Mouse (Mus musculus): ENCODE measurements around the gene Perm1. TPM values are rescaled to one million over a fixed set of nuclear protein-coding genes. Genes with fewer than 3 reads are reported as not detected.

Gene Perm1
- polyA plus RNA-seq, 1 experiment = 5.6 TPM

DNA sequence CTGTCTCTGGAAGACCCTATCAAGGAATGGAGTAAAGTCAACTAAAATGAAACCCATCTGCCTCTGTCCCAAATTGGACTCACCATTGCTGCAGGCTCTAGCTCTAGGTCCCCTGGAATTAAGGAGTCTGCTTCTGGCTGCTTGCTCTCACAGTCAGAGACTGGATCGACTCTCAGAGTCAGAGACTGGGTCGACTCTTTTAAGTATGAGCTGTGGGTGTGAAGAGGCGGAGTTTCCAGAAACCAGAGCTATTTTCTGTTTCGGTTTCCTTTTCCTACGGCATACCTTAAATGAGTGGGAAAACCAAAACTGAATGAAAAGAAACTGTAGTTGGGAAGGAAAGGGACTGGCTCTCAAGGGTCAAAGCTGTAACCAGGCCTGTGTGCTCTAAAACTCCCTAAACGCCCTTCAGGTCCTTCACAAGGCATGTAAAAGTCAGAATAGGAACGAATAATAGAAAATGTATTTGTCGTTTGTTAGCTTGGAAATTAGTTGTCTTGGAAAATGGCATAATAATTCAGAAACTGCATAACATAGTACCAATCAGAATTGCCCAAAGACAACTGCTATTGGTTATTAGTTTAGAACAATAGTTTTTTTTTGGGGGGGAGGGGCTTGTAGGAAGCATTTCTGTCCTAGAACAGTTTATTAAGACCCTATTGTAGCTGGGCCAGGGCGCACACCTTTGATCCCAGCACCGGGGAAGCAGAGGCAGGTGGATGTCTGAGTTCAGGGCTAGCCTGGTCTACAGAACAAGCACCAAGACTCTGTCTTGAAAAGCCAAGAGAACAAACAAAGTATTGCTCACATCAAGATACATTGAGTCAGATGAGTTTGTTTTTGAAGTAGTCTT, 14.8 kb upstream of the Perm1 start, which contains the start of gene Isg15:
Isg15 (minus strand) TSS at position 196 of the 853 bp plus-strand sequence.
- WGBS = 42% methylated on average over 10 of the region's 10 CpGs
- H3K27me3 ChIP-seq (replicated peaks; ENCODE audit: control insufficient read depth, insufficient read depth, low read length) = no peaks in the 10 kb centered on the region
- peak within 1 kb of the TSS; percentile 66; the same call in 1 of the 2 replicates for H3K27ac ChIP-seq (ENCODE audit: insufficient read depth, low read depth, low read length)
- no peak for TF ChIP-seq POLR2A (IDR thresholded peaks at IDR 0.05; ENCODE audit: low read depth, low read length)
- no peak for TF ChIP-seq CTCF (conservative IDR thresholded peaks at IDR 0.05; ENCODE audit: insufficient read depth, insufficient read length, low read depth, low read length)
- peak; percentile 64 for DNase-seq
- H3K4me3 ChIP-seq (ENCODE audit: insufficient read depth, low read depth, low read length) = peak within 1 kb of the TSS; percentile 40
- peaks cover 4% of the 10 kb centered on the region for H3K4me1 ChIP-seq (ENCODE audit: control insufficient read depth, insufficient read depth, low read length)
- no peaks in the 10 kb centered on the region for H3K36me3 ChIP-seq (ENCODE audit: control insufficient read depth, insufficient read depth, low read length)

- Histone ChIP-seq H3K36me3 (ENCODE audit: control insufficient read depth, insufficient read depth, low read length) (no peaks in the 10 kb centered on the region), H3K27ac (ENCODE audit: insufficient read depth, low read depth, low read length) (peak overlapping the region; percentile 12; the same call in 1 of the 2 replicates), H3K4me3 (ENCODE audit: insufficient read depth, low read depth, low read length) (peak overlapping the region; percentile 79), H3K4me1 (ENCODE audit: control insufficient read depth, insufficient read depth, low read length) (0 out of 2 replicates have a peak, but pooled peaks cover 2% of the 10 kb centered on the region), H3K27me3 (replicated peaks; ENCODE audit: control insufficient read depth, insufficient read depth, low read length) (no peaks in the 10 kb centered on the region)
- WGBS = 47% methylated on average over 12 of the region's 12 CpGs
- TF ChIP-seq CTCF (conservative IDR thresholded peaks at IDR 0.05; ENCODE audit: insufficient read depth, insufficient read length, low read depth, low read length) (no peak), POLR2A (IDR thresholded peaks at IDR 0.05; ENCODE audit: low read depth, low read length) (no peak)
- no peak for DNase-seq
Observed at GRCm38 (mm10) chr4:156202462-156202893, 13.2 kb upstream of the Perm1 start.

GRCm38 (mm10) chr4:156203001-156203412, 12.7 kb upstream of the Perm1 start, which contains the start of gene AW011738:
AW011738 (plus strand) TSS chr4:156203304.
- H3K4me1 ChIP-seq (ENCODE audit: control insufficient read depth, insufficient read depth, low read length) = 0 out of 2 replicates have a peak, but pooled peaks cover 2% of the 10 kb centered on the region
- no peaks in the 10 kb centered on the region for H3K36me3 ChIP-seq (ENCODE audit: control insufficient read depth, insufficient read depth, low read length)
- peak; percentile 82 for DNase-seq
- under 1% methylated on average over 39 of the region's 39 CpGs for WGBS
- no peaks in the 10 kb centered on the region for H3K27me3 ChIP-seq (replicated peaks; ENCODE audit: control insufficient read depth, insufficient read depth, low read length)
- TF ChIP-seq POLR2A (IDR thresholded peaks at IDR 0.05; ENCODE audit: low read depth, low read length) (no peak), CTCF (conservative IDR thresholded peaks at IDR 0.05; ENCODE audit: insufficient read depth, insufficient read length, low read depth, low read length) (no peak)
- peak within 1 kb of the TSS; percentile 79 for H3K4me3 ChIP-seq (ENCODE audit: insufficient read depth, low read depth, low read length)
- H3K27ac ChIP-seq (ENCODE audit: insufficient read depth, low read depth, low read length) = peak within 1 kb of the TSS; percentile 75

DNA sequence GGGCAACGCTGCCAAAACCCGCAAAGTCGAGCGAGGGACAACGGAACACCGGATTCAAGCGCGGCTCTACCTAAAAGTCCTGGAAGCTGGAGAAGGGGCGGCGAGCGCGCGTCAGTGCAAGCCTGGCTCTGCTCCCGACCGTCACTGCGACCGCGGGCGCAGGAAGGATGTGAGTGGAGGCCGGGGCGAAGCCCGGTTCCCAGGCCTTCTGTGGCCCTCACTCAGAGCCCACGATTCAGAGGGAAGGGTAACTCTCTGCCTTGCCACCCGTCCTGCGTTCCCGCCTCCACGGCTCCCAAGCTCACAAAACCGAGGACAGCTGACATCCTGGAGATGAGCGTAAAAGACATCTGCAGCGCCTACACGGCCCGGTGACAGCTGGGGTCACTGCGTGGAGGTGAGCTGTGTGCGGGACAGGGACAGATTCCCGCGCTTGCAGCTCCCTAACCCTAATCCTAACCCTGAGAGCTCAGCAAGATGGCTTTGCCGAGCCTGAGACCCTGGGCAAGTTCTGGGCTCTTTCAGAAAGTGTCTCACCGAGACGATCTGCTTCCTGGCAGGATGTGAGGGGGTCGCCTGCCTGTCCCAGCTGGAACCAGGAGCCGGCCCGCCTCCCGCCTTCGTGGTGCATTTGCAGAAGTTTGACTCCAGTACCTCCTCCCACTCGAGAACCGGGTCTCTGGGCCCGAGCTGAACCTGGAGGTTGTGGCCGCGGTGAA, 12.1 kb upstream of the Perm1 start:
- no peak for DNase-seq
- WGBS = 2% methylated on average over 49 of the region's 49 CpGs
- H3K4me3 ChIP-seq (ENCODE audit: insufficient read depth, low read depth, low read length) = peak overlapping the region; percentile 79
- TF ChIP-seq POLR2A (IDR thresholded peaks at IDR 0.05; ENCODE audit: low read depth, low read length) (no peak), CTCF (conservative IDR thresholded peaks at IDR 0.05; ENCODE audit: insufficient read depth, insufficient read length, low read depth, low read length) (no peak)
- no peaks in the 10 kb centered on the region for H3K36me3 ChIP-seq (ENCODE audit: control insufficient read depth, insufficient read depth, low read length)
- peak overlapping the region; percentile 75 for H3K27ac ChIP-seq (ENCODE audit: insufficient read depth, low read depth, low read length)
- H3K4me1 ChIP-seq (ENCODE audit: control insufficient read depth, insufficient read depth, low read length) = 0 out of 2 replicates have a peak, but pooled peaks cover 2% of the 10 kb centered on the region
- no peaks in the 10 kb centered on the region for H3K27me3 ChIP-seq (replicated peaks; ENCODE audit: control insufficient read depth, insufficient read depth, low read length)

GRCm38 (mm10) chr4:156208872-156209271, 6.8 kb upstream of the Perm1 start:
- no peak for DNase-seq
- no peaks in the 10 kb centered on the region for H3K4me1 ChIP-seq (ENCODE audit: control insufficient read depth, insufficient read depth, low read length)
- WGBS = 78% methylated on average over 4 of the region's 4 CpGs

DNA sequence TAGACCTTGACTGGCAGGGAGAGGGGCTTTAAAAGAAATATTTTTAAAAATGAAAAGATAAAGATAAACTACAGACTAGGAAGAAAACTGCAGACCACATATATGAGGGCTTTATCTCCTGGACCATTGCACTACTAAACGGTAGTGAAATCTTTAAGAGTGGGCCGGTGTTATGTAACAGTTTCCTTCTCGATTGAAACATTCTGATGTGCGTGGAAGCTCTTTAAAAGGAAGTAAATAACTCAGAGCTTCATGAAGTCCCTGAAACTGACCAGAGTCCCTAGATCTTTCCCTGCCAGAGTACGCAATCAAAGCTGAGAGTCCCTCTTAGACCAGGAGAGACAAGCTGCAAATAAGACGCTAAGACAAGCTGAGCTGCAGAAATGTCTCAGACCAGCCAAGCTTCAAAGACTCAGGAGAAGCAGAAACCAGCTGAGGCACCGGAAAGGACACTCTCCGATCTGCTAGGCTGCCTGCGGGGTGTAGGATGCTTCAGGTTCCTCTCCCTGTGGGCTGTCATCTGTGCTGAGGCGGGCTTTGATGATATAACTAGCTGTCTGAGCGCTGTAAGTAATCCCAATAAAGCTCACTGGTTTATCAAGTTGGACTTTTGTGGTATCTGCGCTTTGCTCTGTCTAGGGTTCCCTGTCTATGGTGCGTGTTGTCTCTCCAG, 5.6 kb upstream of the Perm1 start:
- TF ChIP-seq POLR2A (IDR thresholded peaks at IDR 0.05; ENCODE audit: low read depth, low read length) (no peak), CTCF (conservative IDR thresholded peaks at IDR 0.05; ENCODE audit: insufficient read depth, insufficient read length, low read depth, low read length) (no peak)

More at GRCm38 (mm10) chr4:156208872-156209271, 6.8 kb upstream of the Perm1 start:
- Histone ChIP-seq H3K27ac (ENCODE audit: insufficient read depth, low read depth, low read length) (no peak overlapping the region), H3K4me3 (ENCODE audit: insufficient read depth, low read depth, low read length) (no peak overlapping the region), H3K27me3 (replicated peaks; ENCODE audit: control insufficient read depth, insufficient read depth, low read length) (no peaks in the 10 kb centered on the region), H3K36me3 (ENCODE audit: control insufficient read depth, insufficient read depth, low read length) (no peaks in the 10 kb centered on the region)
- TF ChIP-seq POLR2A (IDR thresholded peaks at IDR 0.05; ENCODE audit: low read depth, low read length) (no peak), CTCF (conservative IDR thresholded peaks at IDR 0.05; ENCODE audit: insufficient read depth, insufficient read length, low read depth, low read length) (no peak)

More for the DNA sequence above, 5.6 kb upstream of the Perm1 start:
- H3K4me3 ChIP-seq (ENCODE audit: insufficient read depth, low read depth, low read length) = no peak overlapping the region
- H3K27ac ChIP-seq (ENCODE audit: insufficient read depth, low read depth, low read length) = no peak overlapping the region
- 76% methylated on average over 13 of the region's 13 CpGs for WGBS
- no peak for DNase-seq
- no peaks in the 10 kb centered on the region for H3K4me1 ChIP-seq (ENCODE audit: control insufficient read depth, insufficient read depth, low read length)
- no peaks in the 10 kb centered on the region for H3K36me3 ChIP-seq (ENCODE audit: control insufficient read depth, insufficient read depth, low read length)
- H3K27me3 ChIP-seq (replicated peaks; ENCODE audit: control insufficient read depth, insufficient read depth, low read length) = no peaks in the 10 kb centered on the region

All from kidney, adult 2 months (tissue).